Mouse (Mus musculus): Measurements from ENCODE around the gene Mrpl36.

The Mrpl36 gene

GRCm38 (mm10) chr13:73327827-73328698 lies at the start of gene Mrpl36, which contains the start of gene Ndufs6:
Mrpl36 (plus strand) TSS chr13:73328513.
Ndufs6 (minus strand) TSS chr13:73328542.
- DNase-seq (ENCODE audit: low spot score in 2 of 2): peak; percentile 88 to 91

- DNase-seq (ENCODE audit: low spot score in 2 of 2): no peak
These were observed 49.1 kb upstream of the Mrpl36 start for GRCm38 (mm10) chr13:73279196-73279595.

GRCm38 (mm10) chr13:73282407-73282806 lies 45.9 kb upstream of the Mrpl36 start:
- no peak for DNase-seq (ENCODE audit: low spot score in 2 of 2)

- no peak for DNase-seq (ENCODE audit: low spot score in 2 of 2)
These were observed 44.8 kb upstream of the Mrpl36 start for GRCm38 (mm10) chr13:73283534-73283933.

GRCm38 (mm10) chr13:73290206-73290605 lies 38.1 kb upstream of the Mrpl36 start:
- DNase-seq (ENCODE audit: low spot score in 2 of 2): no peak

- DNase-seq (ENCODE audit: low spot score in 2 of 2): no peak
These were observed 37.2 kb upstream of the Mrpl36 start for GRCm38 (mm10) chr13:73291102-73291501.

- DNase-seq (ENCODE audit: low spot score in 2 of 2): no peak
These were observed 29.6 kb upstream of the Mrpl36 start for GRCm38 (mm10) chr13:73298717-73299116.

GRCm38 (mm10) chr13:73299322-73299721 lies 29.0 kb upstream of the Mrpl36 start:
- DNase-seq (ENCODE audit: low spot score in 2 of 2): no peak

- DNase-seq (ENCODE audit: low spot score in 2 of 2): no peak
These were observed 23.6 kb upstream of the Mrpl36 start for GRCm38 (mm10) chr13:73304729-73305128.

- DNase-seq (ENCODE audit: low spot score in 2 of 2): no peak
These were observed 22.8 kb upstream of the Mrpl36 start for GRCm38 (mm10) chr13:73305398-73306084.

- DNase-seq (ENCODE audit: low spot score in 2 of 2): no peak
These were observed 22.3 kb upstream of the Mrpl36 start for GRCm38 (mm10) chr13:73306085-73306410.

GRCm38 (mm10) chr13:73306430-73306829 lies 21.9 kb upstream of the Mrpl36 start:
- DNase-seq (ENCODE audit: low spot score in 2 of 2): no peak

- peak in 1 of 2 experiments; percentile 61 for DNase-seq (ENCODE audit: low spot score in 2 of 2)
These were observed 18.0 kb upstream of the Mrpl36 start for GRCm38 (mm10) chr13:73310183-73310929.

GRCm38 (mm10) chr13:73320048-73320447 lies 8.3 kb upstream of the Mrpl36 start:
- no peak for DNase-seq (ENCODE audit: low spot score in 2 of 2)

GRCm38 (mm10) chr13:73322626-73323025 lies 5.7 kb upstream of the Mrpl36 start:
- no peak for DNase-seq (ENCODE audit: low spot score in 2 of 2)

GRCm38 (mm10) chr13:73323406-73323805 lies 4.9 kb upstream of the Mrpl36 start:
- no peak for DNase-seq (ENCODE audit: low spot score in 2 of 2)

GRCm38 (mm10) chr13:73330844-73331501 lies 2.7 kb downstream of the Mrpl36 start:
- DNase-seq (ENCODE audit: low spot score in 2 of 2): peak; percentile 68 to 89

GRCm38 (mm10) chr13:73331736-73332135 lies 3.4 kb downstream of the Mrpl36 start:
- DNase-seq (ENCODE audit: low spot score in 2 of 2): no peak

- no peak for DNase-seq (ENCODE audit: low spot score in 2 of 2)
These were observed 8.4 kb downstream of the Mrpl36 start for GRCm38 (mm10) chr13:73336753-73337152.

- DNase-seq (ENCODE audit: low spot score in 2 of 2): no peak
These were observed 17.0 kb downstream of the Mrpl36 start for GRCm38 (mm10) chr13:73345102-73345890.

- DNase-seq (ENCODE audit: low spot score in 2 of 2): no peak
These were observed 17.8 kb downstream of the Mrpl36 start for GRCm38 (mm10) chr13:73346131-73346530.
